Mouse (Mus musculus): ENCODE results near the gene Morn1.

- TF ChIP-seq GATA1 (IDR thresholded peaks at IDR 0.05; ENCODE audit: low read length) (no peak), TAL1 (IDR thresholded peaks at IDR 0.05; ENCODE audit: low read length) (no peak)
Observed at GRCm38 (mm10) chr4:155126602-155127372, 40.4 kb downstream of the Morn1 start.

Data from erythroblast, embryonic 14.5 days (primary cell).